Comparison of ENCODE assay signal across 20 mouse cellular contexts in the genomic region with DNA sequence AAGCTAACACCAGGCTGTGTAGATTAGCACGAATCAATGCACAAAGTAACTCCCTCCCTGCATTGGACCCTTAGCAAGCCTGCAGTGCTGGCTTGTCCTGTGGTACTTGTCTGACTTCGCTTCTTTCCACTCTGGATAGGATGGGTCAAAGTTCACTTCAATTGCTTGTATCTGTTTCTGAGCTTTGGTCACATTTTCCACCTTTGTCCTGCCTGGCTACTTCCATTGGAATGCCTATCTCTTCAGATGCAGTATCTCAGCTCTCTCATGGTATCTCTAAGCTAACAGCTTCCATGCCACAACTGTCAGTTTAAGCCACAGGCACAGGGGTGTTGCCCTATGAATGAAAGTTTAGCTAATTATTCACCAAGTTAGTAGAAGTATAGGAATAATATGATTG.
DNase-seq lines count a peak whose midpoint lies in the region; ATAC-seq and TF ChIP-seq lines count a peak whose summit lies in the region.
"Had no signal": no experiment of that assay in that cellular context is flagged by ENCODE, and none has a peak within 500 bp of the region (broad histone marks: within the 10 kb centered on the region; RNA-seq: fewer than 3 reads in every experiment).

No protein-coding gene starts in this region.

- H3K27ac ChIP-seq in stomach, embryonic 15.5 days = no peak overlapping the region
- no peak overlapping the region for H3K27ac ChIP-seq in stomach, postnatal 0 days (replicated peaks)
- H3K27ac ChIP-seq in hindbrain, embryonic 12.5 days = no peak overlapping the region
- H3K27ac ChIP-seq: forebrain, embryonic 15.5 days; heart, embryonic 10.5 days; hindbrain, embryonic 15.5 days; liver, embryonic 12.5 days; neural tube, embryonic 15.5 days had no signal

- no peak overlapping the region for H3K4me2 ChIP-seq in stomach, embryonic 15.5 days
- no peak overlapping the region for H3K4me2 ChIP-seq in stomach, postnatal 0 days (replicated peaks; ENCODE audit: low read depth)
- H3K4me2 ChIP-seq in hindbrain, embryonic 12.5 days (replicated peaks) = no peak overlapping the region
- H3K4me2 ChIP-seq: forebrain, embryonic 15.5 days; hindbrain, embryonic 15.5 days; liver, embryonic 12.5 days; midbrain, embryonic 11.5 days; neural tube, embryonic 15.5 days had no signal

- H3K9me3 ChIP-seq in stomach, embryonic 15.5 days = no peaks in the 10 kb centered on the region
- H3K9me3 ChIP-seq in stomach, postnatal 0 days (ENCODE audit: control insufficient read depth, low read length) = no peaks in the 10 kb centered on the region
- no peaks in the 10 kb centered on the region for H3K9me3 ChIP-seq in hindbrain, embryonic 12.5 days (replicated peaks)
- H3K9me3 ChIP-seq: forebrain, embryonic 15.5 days; heart, embryonic 10.5 days; hindbrain, embryonic 15.5 days; liver, embryonic 12.5 days; neural tube, embryonic 15.5 days had no signal

- H3K27me3 ChIP-seq in stomach, embryonic 15.5 days (replicated peaks) = no peaks in the 10 kb centered on the region
- no peaks in the 10 kb centered on the region for H3K27me3 ChIP-seq in stomach, postnatal 0 days (ENCODE audit: control insufficient read depth, insufficient read depth, low read length)
- H3K27me3 ChIP-seq in hindbrain, embryonic 12.5 days = no peaks in the 10 kb centered on the region
- H3K27me3 ChIP-seq: forebrain, embryonic 15.5 days; hindbrain, embryonic 15.5 days; liver, embryonic 12.5 days; neural tube, embryonic 15.5 days had no signal

- peak; percentile 56; the same call in 1 of the 2 replicates for ATAC-seq in stomach, embryonic 15.5 days (ENCODE audit: insufficient read depth, low FRiP score, low read depth)
- no peak for ATAC-seq in stomach, postnatal 0 days (ENCODE audit: low FRiP score, low TSS enrichment)
- no peak for ATAC-seq in hindbrain, embryonic 12.5 days (ENCODE audit: low FRiP score)
- ATAC-seq: forebrain, embryonic 15.5 days; liver, embryonic 12.5 days had no signal

- H3K4me3 ChIP-seq in stomach, embryonic 15.5 days (replicated peaks) = no peak overlapping the region
- H3K4me3 ChIP-seq in stomach, postnatal 0 days (ENCODE audit: low read depth, low read length) = no peak overlapping the region
- no peak overlapping the region for H3K4me3 ChIP-seq in hindbrain, embryonic 12.5 days
- H3K4me3 ChIP-seq: forebrain, embryonic 15.5 days; heart, embryonic 10.5 days; hindbrain, embryonic 15.5 days; liver, embryonic 12.5 days; neural tube, embryonic 15.5 days had no signal

- TF ChIP-seq CTCF in stomach, postnatal 0 days (IDR thresholded peaks at IDR 0.05; ENCODE audit: low read depth) = no peak

- WGBS in stomach, embryonic 15.5 days = 82% methylated on average over 2 of the region's 2 CpGs
- WGBS in stomach, postnatal 0 days = 75% methylated on average over 2 of the region's 2 CpGs
- 42% methylated on average over 2 of the region's 2 CpGs for WGBS in large intestine, adult 2 months
- WGBS in hindbrain, embryonic 12.5 days = 90% methylated on average over 2 of the region's 2 CpGs

- H3K9ac ChIP-seq in stomach, embryonic 15.5 days = no peak overlapping the region
- H3K9ac ChIP-seq in stomach, postnatal 0 days (ENCODE audit: low read length) = no peak overlapping the region
- no peak overlapping the region for H3K9ac ChIP-seq in hindbrain, embryonic 12.5 days
- H3K9ac ChIP-seq: forebrain, embryonic 15.5 days; hindbrain, embryonic 15.5 days; liver, embryonic 12.5 days; neural tube, embryonic 15.5 days had no signal

- no peaks in the 10 kb centered on the region for H3K4me1 ChIP-seq in stomach, embryonic 15.5 days
- no peaks in the 10 kb centered on the region for H3K4me1 ChIP-seq in stomach, postnatal 0 days (replicated peaks; ENCODE audit: control insufficient read depth, insufficient read depth)
- no peaks in the 10 kb centered on the region for H3K4me1 ChIP-seq in hindbrain, embryonic 12.5 days
- H3K4me1 ChIP-seq: forebrain, embryonic 15.5 days; hindbrain, embryonic 15.5 days; neural tube, embryonic 15.5 days had no signal

- no peaks in the 10 kb centered on the region for H3K36me3 ChIP-seq in stomach, embryonic 15.5 days
- no peaks in the 10 kb centered on the region for H3K36me3 ChIP-seq in stomach, postnatal 0 days (ENCODE audit: control insufficient read depth, insufficient read depth, low read length)
- no peaks in the 10 kb centered on the region for H3K36me3 ChIP-seq in hindbrain, embryonic 12.5 days
- H3K36me3 ChIP-seq: forebrain, embryonic 15.5 days; heart, embryonic 10.5 days; hindbrain, embryonic 15.5 days; liver, embryonic 12.5 days; neural tube, embryonic 15.5 days had no signal

- TF ChIP-seq EP300 in stomach, postnatal 0 days (optimal IDR thresholded peaks at IDR 0.05) = no peak

- no peak for DNase-seq in stomach, postnatal 0 days (ENCODE audit: low spot score)
- DNase-seq in kidney, adult 9 months = peak; percentile 77
- peak; percentile 18 for DNase-seq in large intestine, adult 2 months (ENCODE audit: low read depth, low spot score)
- DNase-seq in left cerebral cortex, adult 8-10 months (ENCODE audit: low spot score in 2 of 2) = no peak
- DNase-seq in layer of hippocampus, postnatal 25 days (ENCODE audit: extremely low spot score in 1 of 2, low spot score in 1 of 2) = no peak
- DNase-seq: adrenal gland, postnatal 14 days; cerebellum, adult 8-10 months; heart, postnatal 4 days; lung, adult 18-20 months; lung, postnatal 10 days; spleen, adult 18-20 months; thymus, postnatal 25 days had no signal

Comparison
In these comparisons a context has a peak if more than half of its experiments do, and no peak if none do; other contexts are left out.
1. DNase-seq: peak in kidney, adult 9 months (single experiment) and large intestine, adult 2 months (single experiment); none in stomach, postnatal 0 days (single experiment), left cerebral cortex, adult 8-10 months (0 of 2) and layer of hippocampus, postnatal 25 days (0 of 2).